Mouse (Mus musculus) thymus, adult 2 months (tissue): ENCODE results near the gene H2-Ab1. TPM values are rescaled to one million over a fixed set of nuclear protein-coding genes. Genes with fewer than 3 reads are reported as not detected.

Experiments
- DNase-seq: peaks from one replicate; pipeline ENCODE4 v3.0.0; 2021
- H3K27ac ChIP-seq: fragments of 200-500 bp; 2 replicates; pipeline ENCODE4 v1.5.1; 2012; ENCODE audit warnings: low read length, control low read depth; ENCODE audit not compliant: control insufficient read depth, insufficient read depth
- H3K27me3 ChIP-seq: fragments of 200-500 bp; 2 replicates; pipeline ENCODE4 v1.6.1; 2012; ENCODE audit warnings: mild to moderate bottlenecking, low read length, moderate library complexity, mixed read lengths; ENCODE audit not compliant: control insufficient read depth, insufficient read depth
- H3K36me3 ChIP-seq: fragments of 200-500 bp; 2 replicates; pipeline ENCODE4 v1.6.1; 2012; ENCODE audit warnings: mild to moderate bottlenecking, low read length, moderate library complexity; ENCODE audit not compliant: control insufficient read depth, insufficient read depth
- H3K4me1 ChIP-seq: fragments of 200-500 bp; replicated peaks from 2 replicates; pipeline ENCODE4 v1.6.1; 2012; ENCODE audit warnings: low read length; ENCODE audit not compliant: control insufficient read depth, insufficient read depth
- H3K4me3 ChIP-seq: fragments of 200-500 bp; 2 replicates; pipeline ENCODE4 v1.5.1; 2012; ENCODE audit warnings: mild to moderate bottlenecking, low read length, control low read depth, moderate library complexity; ENCODE audit not compliant: control insufficient read depth, insufficient read depth
- CTCF ChIP-seq: fragments of 200-500 bp; IDR thresholded peaks from 2 replicates; pipeline ENCODE4 v1.5.1; 2012; ENCODE audit warnings: mild to moderate bottlenecking, control low read depth, low read length, moderate library complexity, borderline replicate concordance; ENCODE audit not compliant: control insufficient read depth, poor library complexity, insufficient read depth; ENCODE audit errors: extremely low read depth
- POLR2A ChIP-seq: fragments of 200-500 bp; IDR thresholded peaks from 2 replicates; pipeline ENCODE4 v1.6.1; 2012; ENCODE audit warnings: mild to moderate bottlenecking, low read length, control low read depth, moderate library complexity; ENCODE audit not compliant: control insufficient read depth, poor library complexity, insufficient read depth; ENCODE audit errors: extremely low read depth
- WGBS: fragments of 180-500 bp; shearing (Covaris S2); methylation state at CpG from one replicate; pipeline ENCODE4 v1.1.7; 2018; 5-methylcytosine and 5-hydroxymethylcytosine counted together
- polyA plus RNA-seq: library from polyadenylated mRNA; depleted of rRNA; stranded (reverse); fragments of >200 nt; gene quantifications from 2 replicates; pipeline ENCODE4 v1.2.3, GENCODE M21; 2012

Gene H2-Ab1
- polyA plus RNA-seq, 1 experiment, result 4,004 TPM

DNA sequence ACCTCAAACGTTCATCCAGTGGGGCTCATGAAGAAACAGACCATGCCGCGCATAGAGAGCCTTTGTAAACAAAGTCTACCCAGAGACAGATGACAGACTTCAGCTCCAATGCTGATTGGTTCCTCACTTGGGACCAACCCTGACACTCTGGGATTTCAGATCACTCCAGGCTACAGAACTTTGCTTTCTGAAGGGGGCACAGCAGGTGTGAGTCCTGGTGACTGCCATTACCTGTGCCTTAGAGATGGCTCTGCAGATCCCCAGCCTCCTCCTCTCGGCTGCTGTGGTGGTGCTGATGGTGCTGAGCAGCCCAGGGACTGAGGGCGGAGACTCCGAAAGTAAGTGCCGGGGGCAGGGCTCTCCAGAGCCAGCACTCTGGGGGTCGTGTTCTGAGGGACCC lies 5.6 kb downstream of the H2-Ab1 start:
- peak; percentile 77 for DNase-seq
- WGBS, result 2% methylated on average over 8 of the region's 8 CpGs
- Histone ChIP-seq H3K27me3 (peaks cover 4% of the 10 kb centered on the region; the same call in 1 of the 2 replicates), H3K4me3 (peak overlapping the region; percentile 58), H3K36me3 (no peaks in the 10 kb centered on the region), H3K4me1 (peaks cover 17% of the 10 kb centered on the region), H3K27ac (peak overlapping the region; percentile 51; the same call in 1 of the 2 replicates)
- no peak for TF ChIP-seq POLR2A
- 0 out of 2 replicates have a peak, but pooled peaks have one; percentile 25 for TF ChIP-seq CTCF

DNA sequence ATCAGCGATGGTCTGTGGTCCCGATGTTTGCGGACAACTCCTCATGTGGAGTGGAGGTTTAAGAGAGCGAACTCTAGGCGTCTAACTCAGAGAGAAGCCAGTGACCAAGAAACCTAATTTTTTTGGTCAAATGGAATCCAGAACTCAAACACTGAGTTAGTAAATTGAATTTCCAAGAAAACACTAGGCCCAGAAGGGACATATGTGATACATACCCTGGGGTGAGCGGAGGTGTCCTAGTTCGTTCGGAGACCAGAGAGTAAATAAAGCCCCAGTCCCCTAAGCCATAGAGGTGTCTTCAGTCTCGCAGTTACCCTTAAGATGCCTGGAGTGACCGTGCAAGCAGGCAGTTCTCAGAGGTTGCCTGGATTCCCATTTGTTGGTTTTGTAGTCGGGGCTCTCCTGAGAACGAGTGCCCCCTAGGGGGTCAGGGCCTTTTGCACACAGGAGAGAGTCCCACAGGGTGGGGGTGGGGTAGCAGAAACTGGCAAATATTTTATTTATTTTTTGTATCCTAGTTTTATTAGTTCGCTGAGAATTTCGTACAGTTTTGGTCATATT lies 6.4 kb downstream of the H2-Ab1 start:
- Histone ChIP-seq H3K27me3 (peaks cover 4% of the 10 kb centered on the region; the same call in 1 of the 2 replicates), H3K27ac (peak overlapping the region; percentile 51; the same call in 1 of the 2 replicates), H3K36me3 (no peaks in the 10 kb centered on the region), H3K4me1 (peaks cover 17% of the 10 kb centered on the region), H3K4me3 (peak overlapping the region; percentile 58; the same call in 1 of the 2 replicates)
- DNase-seq, result peak; percentile 59
- TF ChIP-seq POLR2A (no peak), CTCF (no peak)
- WGBS, result 15% methylated on average over 14 of the region's 14 CpGs

DNA sequence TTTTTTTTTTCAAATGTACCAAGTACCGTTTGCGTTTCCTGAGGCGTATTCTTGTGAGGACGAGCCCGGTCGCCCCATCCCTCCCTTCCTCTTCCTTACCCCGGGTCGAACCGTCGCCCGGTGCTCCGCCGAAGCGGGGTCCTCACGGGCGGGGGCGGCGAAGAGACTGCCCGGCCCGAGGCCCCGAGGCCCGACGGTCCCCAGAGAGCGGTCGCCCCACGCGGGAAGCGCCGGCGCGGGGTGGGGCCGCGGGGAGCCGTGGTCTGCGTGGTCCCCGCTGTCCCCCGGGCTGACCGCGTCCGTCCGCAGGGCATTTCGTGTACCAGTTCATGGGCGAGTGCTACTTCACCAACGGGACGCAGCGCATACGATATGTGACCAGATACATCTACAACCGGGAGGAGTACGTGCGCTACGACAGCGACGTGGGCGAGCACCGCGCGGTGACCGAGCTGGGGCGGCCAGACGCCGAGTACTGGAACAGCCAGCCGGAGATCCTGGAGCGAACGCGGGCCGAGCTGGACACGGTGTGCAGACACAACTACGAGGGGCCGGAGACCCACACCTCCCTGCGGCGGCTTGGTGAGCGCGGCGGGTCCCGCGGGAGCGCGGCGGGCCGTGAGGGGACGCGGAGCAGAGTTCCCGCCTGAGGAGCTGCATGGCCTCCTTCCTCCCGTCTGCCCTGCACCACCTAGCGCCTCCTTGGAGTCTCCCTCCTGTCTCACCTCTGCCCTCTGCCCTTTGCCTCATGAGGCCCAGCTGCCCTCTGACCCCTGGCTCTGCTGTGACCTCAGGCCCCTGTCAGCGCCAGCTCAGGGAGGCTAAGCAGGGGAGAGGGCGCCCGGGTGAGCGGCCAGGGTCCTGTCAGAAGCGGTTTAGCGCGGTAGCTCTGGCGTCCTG lies 7.2 kb downstream of the H2-Ab1 start:
- WGBS, result 2% methylated on average over 92 of the region's 93 CpGs
- TF ChIP-seq POLR2A (no peak), CTCF (no peak)
- Histone ChIP-seq H3K27me3 (peaks cover 4% of the 10 kb centered on the region; the same call in 1 of the 2 replicates), H3K36me3 (no peaks in the 10 kb centered on the region), H3K4me3 (peak overlapping the region; percentile 45), H3K27ac (no peak overlapping the region), H3K4me1 (peaks cover 17% of the 10 kb centered on the region)
- DNase-seq, result no peak

DNA sequence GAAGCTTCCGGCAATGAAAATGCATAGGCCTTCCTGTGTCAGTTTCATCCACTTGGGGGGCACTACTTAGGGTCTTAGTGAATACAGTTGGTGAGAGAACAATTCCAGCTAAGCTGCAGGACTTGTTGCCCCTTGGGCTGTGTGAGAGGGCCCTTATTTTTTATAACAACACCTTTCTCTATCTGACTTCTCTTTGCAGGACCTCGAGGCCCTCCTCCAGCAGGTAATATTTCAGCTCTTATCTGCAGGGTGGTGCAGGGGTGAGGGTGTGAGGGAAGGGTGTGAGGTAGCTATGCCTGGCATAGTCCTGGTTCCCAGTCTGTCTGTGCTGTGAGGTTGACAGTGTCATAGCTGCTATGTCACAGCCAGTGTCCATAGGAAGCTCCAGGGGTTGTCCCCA lies 10.8 kb downstream of the H2-Ab1 start:
- Histone ChIP-seq H3K27ac (no peak overlapping the region), H3K4me1 (peaks cover 13% of the 10 kb centered on the region), H3K36me3 (no peaks in the 10 kb centered on the region), H3K4me3 (no peak overlapping the region), H3K27me3 (peaks cover 4% of the 10 kb centered on the region; the same call in 1 of the 2 replicates)
- DNase-seq, result no peak
- WGBS, result 74% methylated on average over 2 of the region's 2 CpGs
- TF ChIP-seq POLR2A, result no peak
- TF ChIP-seq CTCF, result no peak

DNA sequence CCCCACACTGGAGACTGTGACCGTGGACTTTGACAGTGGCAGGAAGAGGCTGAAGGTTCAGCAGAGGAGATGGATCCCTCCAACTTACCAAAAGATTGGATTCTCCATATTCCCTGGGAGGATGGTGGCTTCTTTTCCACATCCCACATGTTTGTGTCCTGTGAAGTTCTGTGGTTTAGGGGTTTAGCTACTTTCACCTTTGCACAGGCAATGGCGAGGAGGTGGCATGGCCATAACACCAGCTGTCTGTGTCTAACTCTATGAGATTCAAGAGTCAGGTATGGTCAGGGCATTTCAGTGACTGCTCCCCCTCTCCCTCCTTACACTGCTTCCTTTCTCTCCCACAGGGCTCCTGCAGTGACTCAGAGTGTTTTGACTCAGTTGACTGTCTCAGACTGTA lies 11.3 kb downstream of the H2-Ab1 start:
- no peak for TF ChIP-seq POLR2A
- TF ChIP-seq CTCF, result no peak
- 85% methylated on average over 2 of the region's 2 CpGs for WGBS

DNA sequence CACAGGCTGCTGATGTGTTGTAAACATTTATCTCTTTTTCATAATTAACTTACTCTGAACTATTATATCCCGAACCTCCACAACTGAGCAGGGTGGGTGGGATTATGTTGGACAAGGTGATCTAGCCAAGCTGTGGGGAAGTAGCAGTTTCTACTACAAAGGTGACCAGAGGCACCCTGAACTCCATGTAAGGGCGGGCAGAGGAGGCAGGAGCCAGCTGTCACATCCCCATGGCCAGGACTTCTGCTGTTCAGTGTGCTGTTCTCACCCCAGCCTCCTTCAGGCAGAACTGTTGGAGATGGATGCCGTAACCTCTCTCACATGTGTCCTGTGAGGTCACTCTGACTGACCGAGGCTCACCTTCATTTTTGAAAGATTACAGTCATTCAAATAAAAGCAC lies 12.3 kb downstream of the H2-Ab1 start:
- H3K27ac ChIP-seq, result no peak overlapping the region
- 96% methylated on average over 4 of the region's 4 CpGs for WGBS
- peaks cover 5% of the 10 kb centered on the region for H3K4me1 ChIP-seq
- H3K36me3 ChIP-seq, result no peaks in the 10 kb centered on the region
- DNase-seq, result no peak
- TF ChIP-seq CTCF (no peak), POLR2A (no peak)
- H3K27me3 ChIP-seq, result peaks cover 4% of the 10 kb centered on the region; the same call in 1 of the 2 replicates
- no peak overlapping the region for H3K4me3 ChIP-seq

More for the DNA sequence above, 11.3 kb downstream of the H2-Ab1 start:
- Histone ChIP-seq H3K36me3 (no peaks in the 10 kb centered on the region), H3K27ac (no peak overlapping the region), H3K4me1 (peaks cover 9% of the 10 kb centered on the region), H3K4me3 (no peak overlapping the region), H3K27me3 (peaks cover 4% of the 10 kb centered on the region; the same call in 1 of the 2 replicates)
- DNase-seq, result no peak
